Mouse (Mus musculus) kidney, adult 2 months (tissue): Measurements from ENCODE around the gene Tubgcp5.

ENCODE experiments used
- CTCF ChIP-seq: fragments of 200-500 bp; conservative IDR thresholded peaks from 2 replicates; pipeline ENCODE4 v1.5.1; 2011; ENCODE audit warnings: low read depth, mild to moderate bottlenecking, control low read depth, low read length, moderate library complexity, mixed read lengths; ENCODE audit not compliant: insufficient read depth, insufficient read length
- POLR2A ChIP-seq: fragments of 200-500 bp; IDR thresholded peaks from one replicate; pipeline ENCODE4 v1.6.1; 2011; ENCODE audit warnings: low read depth, low read length, control low read depth

DNA sequence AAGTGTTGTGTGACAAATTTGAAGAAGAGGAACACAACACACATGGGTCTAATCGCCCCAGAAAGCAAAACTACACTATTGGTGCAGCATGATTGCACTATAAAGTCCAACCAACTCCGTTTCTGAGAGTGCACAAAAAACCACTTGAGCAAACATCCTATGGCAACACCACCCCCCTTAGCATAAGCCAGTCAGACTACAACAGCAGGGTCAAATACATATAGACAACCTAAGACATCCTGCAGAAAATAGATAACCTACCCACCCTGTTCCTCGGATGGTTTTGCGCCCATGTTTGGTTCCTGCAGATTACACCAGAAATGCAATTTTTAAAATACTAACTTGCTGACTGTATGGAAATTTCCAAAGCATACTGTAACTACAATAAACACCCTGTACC lies 42.9 kb downstream of the Tubgcp5 start:
- TF ChIP-seq POLR2A = no peak
- TF ChIP-seq CTCF = no peak
